Mouse (Mus musculus): ENCODE results near the gene Nlrx1.
"Not testable (repeated sequence)": the region's sequence is repeated elsewhere in the genome, so short reads cannot be mapped to it uniquely, and the experiment has no call there.

The Nlrx1 gene

DNA sequence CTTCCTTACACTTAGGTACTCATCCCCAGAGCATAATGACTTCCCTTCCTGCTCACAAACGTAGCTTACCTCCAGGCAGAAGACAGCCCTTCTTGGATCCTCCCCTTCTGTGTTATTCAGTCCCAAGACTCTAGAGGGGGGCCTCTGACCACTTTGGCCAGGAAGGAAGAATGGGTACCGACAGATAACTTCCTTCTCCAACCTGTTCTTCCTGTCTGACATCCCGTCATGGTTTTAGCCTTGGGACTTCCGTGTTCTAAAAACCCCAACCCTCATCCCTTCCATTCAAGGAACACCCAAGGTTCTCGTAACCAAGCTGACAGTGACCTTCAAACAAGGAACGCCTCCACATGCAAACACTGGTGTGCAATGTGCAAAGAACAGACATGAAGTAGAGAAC lies at the start of gene Nlrx1:
Gene Nlrx1 (minus strand): TSS at position 168 of the 400 bp plus-strand sequence.
- no peak for DNase-seq (ENCODE audit: low spot score)

- DNase-seq (ENCODE audit: low spot score) = no peak
Observed at GRCm38 (mm10) chr9:44317452-44317851, 49.1 kb upstream of the Nlrx1 start.

DNA sequence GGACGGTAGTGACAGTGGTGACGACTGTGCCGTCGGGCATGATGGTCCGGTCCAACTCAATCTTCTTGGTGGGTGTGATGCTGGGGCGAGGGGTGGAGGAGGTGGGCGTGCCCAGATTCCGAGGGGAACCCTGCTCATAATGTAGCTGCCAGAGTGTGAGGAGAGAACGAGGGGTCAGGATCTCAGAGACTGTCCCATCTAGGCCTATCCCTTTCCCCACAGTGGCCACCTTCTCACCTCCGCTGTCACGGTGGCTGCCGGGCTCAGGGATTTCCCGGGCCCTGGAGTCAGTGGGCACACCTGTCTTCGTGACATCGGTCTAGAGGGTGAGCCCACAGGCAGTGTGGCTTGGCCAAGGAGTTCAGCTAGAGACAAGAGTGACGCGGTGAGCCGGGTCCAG lies 46.5 kb upstream of the Nlrx1 start:
- DNase-seq (ENCODE audit: low spot score) = no peak

DNA sequence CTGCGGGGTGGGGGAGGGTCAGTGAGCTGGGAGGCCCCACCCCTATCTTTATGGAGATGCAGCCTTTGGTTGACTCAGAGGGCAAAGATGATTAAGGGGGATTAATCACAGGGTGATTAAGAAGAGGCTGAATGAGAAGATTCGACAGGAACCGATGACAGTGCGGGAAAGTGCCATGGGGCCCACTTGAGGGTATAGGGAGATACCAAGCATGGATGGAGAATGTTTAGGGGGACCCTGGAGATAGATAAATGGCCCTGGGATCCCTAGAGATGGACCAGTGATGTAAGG lies 45.8 kb upstream of the Nlrx1 start:
- no peak for DNase-seq (ENCODE audit: low spot score)

- no peak for DNase-seq (ENCODE audit: low spot score)
Observed at GRCm38 (mm10) chr9:44313476-44314256, 45.3 kb upstream of the Nlrx1 start.

DNA sequence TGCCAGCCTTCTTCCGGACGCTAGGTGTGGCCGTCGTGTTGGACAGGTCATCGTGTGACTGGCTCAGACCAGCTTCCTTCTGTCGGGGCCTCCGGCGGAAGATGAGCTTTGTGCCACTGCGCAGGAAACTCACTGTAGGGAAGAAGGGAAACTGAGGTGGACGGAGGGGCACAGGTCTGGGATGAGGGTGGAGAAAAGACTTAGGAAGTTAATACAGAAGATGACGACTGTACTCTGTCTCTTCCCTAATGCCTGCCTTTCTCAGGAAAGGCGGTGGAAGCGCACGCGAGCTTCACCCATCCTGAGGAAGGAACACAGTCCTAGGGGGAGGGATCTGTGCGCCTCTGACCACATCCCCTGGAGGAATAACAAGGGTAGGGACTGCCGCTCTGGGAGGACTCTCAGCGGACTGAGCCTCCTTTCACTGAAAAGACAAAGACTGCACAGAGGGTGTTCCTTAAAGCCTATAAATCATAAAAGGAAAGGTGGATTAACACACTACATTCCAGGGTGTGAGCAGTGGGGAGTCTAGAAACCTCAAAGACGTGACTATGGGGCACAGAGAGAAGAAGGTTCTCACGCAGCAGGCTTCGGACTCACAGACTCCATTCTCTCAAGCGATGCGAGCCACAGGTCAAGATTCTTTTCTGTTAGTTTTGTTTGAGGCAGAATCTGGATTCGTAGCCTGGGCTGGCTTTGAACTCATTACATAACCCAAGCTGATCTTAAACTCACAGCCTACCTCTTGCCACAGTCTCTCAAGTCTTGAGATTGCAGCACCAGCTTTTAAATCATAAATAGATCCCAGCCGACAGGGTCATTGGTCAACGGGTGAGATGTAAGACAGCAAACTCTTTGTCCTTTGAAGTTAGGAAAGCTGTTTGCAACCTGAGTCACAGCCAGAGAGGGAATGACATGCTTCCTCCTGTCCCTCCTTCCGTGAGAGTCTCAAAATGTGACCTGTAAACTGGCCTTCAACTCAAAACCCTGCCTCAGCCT lies 43.0 kb upstream of the Nlrx1 start:
- DNase-seq (ENCODE audit: low spot score) = no peak

- DNase-seq (ENCODE audit: low spot score) = no peak
Observed at GRCm38 (mm10) chr9:44310750-44311135, 42.3 kb upstream of the Nlrx1 start.

DNA sequence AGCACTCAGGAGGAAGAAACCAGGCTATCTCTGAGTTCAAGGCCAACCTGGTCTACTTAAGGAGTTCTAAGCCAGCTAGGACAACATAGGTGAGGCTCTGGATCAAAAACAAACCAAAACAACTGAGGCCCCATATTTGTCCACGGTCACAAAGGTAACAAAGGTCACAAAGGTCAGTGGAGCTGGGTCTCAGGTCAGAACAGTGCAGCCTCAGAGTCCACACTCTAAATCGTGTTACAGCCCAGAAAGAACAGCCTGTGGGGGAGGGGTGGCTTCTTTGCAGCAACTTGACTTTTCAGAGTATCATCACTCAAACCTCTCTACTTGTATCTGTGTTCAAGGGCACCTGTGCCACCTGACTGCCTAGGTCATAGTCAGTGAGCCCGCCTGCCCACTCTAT lies 41.4 kb upstream of the Nlrx1 start:
- DNase-seq (ENCODE audit: low spot score) = no peak

GRCm38 (mm10) chr9:44307248-44307647 lies 38.8 kb upstream of the Nlrx1 start:
- DNase-seq (ENCODE audit: low spot score) = no peak

- DNase-seq (ENCODE audit: low spot score) = no peak
Observed at GRCm38 (mm10) chr9:44306532-44306931, 38.1 kb upstream of the Nlrx1 start.

- peak; percentile 98 for DNase-seq (ENCODE audit: low spot score)
Observed at GRCm38 (mm10) chr9:44305466-44306079, 37.2 kb upstream of the Nlrx1 start, which contains the start of gene Hinfp. Gene Hinfp (minus strand): TSS chr9:44305671.

GRCm38 (mm10) chr9:44300001-44300400 lies 31.6 kb upstream of the Nlrx1 start:
- not testable (repeated sequence) for DNase-seq (ENCODE audit: low spot score)

- no peak for DNase-seq (ENCODE audit: low spot score)
Observed at GRCm38 (mm10) chr9:44292490-44292889, 24.1 kb upstream of the Nlrx1 start.

DNA sequence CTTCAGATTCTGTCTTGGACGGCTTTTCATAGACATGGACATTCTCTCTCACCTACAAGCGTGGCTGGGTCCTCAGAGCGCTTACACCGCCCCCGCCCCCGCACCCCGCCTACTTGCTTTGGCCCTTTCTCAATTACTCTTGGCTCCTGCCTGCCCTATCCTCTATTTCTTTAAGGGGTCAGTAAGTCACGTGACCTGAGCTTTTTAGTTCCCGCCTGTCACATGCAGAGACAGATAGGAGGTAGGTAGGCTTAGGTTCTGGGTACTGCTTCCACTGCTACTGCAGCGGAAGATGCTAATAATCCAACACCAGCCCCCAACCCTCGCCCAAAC lies 20.5 kb upstream of the Nlrx1 start:
- DNase-seq (ENCODE audit: low spot score) = no peak

GRCm38 (mm10) chr9:44288076-44288958 lies 19.9 kb upstream of the Nlrx1 start, which contains the start of gene Abcg4:
Gene Abcg4 (minus strand): TSS chr9:44288615.
- peak; percentile 41 for DNase-seq (ENCODE audit: low spot score)

GRCm38 (mm10) chr9:44287401-44288075 lies 19.1 kb upstream of the Nlrx1 start:
- peak; percentile 52 for DNase-seq (ENCODE audit: low spot score)

- DNase-seq (ENCODE audit: low spot score) = no peak
Observed at GRCm38 (mm10) chr9:44287003-44287400, 18.6 kb upstream of the Nlrx1 start.

DNA sequence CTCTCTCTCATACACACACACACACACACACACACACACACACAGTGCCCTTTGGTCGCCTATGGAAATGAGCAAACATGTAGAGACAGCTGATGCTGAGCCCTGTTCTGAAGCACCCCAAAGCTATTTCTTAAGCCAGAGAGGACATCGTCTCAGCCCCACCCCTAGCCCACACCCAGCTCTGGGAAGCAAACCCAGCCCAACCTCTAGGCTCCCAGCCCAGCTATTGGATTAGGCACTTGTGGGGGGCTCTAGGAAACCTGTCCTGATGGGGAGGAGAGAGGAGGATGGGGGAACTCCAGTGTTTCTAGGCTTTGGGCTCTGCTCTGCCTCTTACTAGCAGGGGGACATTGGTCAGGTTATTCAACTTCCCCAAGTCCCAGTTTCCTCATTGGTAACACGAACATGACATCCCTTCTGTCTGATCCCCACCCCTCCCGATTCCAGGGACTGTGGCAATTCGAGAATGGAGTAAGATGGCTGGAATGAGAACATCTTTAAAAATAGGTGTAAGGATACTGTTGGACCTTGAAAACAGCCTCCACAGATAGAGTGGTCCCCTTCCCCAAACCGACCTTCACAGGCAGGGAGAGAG lies 18.0 kb upstream of the Nlrx1 start:
- no peak for DNase-seq (ENCODE audit: low spot score)

GRCm38 (mm10) chr9:44283183-44283582 lies 14.8 kb upstream of the Nlrx1 start:
- no peak for DNase-seq (ENCODE audit: low spot score)

GRCm38 (mm10) chr9:44269973-44270372 lies 1.6 kb upstream of the Nlrx1 start:
- no peak for DNase-seq (ENCODE audit: low spot score)

DNA sequence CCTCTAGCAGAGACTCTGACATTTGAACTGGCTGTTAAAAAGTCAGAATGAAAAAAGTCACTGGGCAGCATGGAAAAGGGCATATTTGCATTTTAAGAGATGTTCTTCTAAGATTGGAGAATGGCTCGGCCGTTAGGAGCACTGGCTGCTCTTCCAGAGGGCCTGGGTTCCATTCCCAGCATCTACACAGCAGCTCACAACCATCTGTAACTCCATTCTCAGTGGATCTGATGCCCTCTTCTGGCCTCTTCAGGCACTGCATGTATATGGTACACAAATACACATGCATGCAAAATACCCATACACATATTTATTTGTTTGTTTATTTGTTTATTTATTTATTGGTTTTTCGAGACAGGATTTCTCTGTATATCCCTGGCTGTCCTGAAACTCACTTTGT lies 678 bp upstream of the Nlrx1 start:
- no peak for DNase-seq (ENCODE audit: low spot score)
